Mouse (Mus musculus): ENCODE data around the gene Rbbp9. TPM values are rescaled to one million over a fixed set of nuclear protein-coding genes. Genes with fewer than 3 reads are reported as not detected.
"Not testable (repeated sequence)": the region's sequence is repeated elsewhere in the genome, so short reads cannot be mapped to it uniquely, and the experiment has no call there.

Gene Rbbp9
- total RNA-seq (2022) = 10 to 100 TPM; 27.2 to 29.6 (median 28.3) TPM

DNA sequence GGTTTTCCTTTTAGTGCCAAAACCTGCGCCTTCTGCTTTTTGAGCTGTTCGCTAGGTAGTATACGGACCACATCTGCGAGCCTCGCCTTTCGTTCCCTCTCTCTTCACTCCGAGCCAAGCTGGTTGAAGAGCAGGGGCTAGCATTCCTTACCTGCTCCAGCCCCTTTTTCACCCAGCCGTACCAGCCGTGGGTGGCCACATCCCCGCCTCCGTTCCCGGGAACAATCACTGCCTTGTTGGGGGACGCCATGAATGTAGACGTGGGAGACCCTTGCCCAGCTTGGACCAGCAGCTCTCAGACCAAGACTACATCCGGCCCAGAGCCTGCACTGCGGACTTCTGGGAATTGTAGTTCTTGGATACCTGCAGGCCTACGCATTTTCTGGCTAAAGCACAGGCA lies at the start of gene Rbbp9:
Gene Rbbp9 (minus strand): TSS at position 341 of the 400 bp plus-strand sequence.
- peak; percentile 60 to 65 for DNase-seq (ENCODE audit: low spot score in 2 of 2)

DNA sequence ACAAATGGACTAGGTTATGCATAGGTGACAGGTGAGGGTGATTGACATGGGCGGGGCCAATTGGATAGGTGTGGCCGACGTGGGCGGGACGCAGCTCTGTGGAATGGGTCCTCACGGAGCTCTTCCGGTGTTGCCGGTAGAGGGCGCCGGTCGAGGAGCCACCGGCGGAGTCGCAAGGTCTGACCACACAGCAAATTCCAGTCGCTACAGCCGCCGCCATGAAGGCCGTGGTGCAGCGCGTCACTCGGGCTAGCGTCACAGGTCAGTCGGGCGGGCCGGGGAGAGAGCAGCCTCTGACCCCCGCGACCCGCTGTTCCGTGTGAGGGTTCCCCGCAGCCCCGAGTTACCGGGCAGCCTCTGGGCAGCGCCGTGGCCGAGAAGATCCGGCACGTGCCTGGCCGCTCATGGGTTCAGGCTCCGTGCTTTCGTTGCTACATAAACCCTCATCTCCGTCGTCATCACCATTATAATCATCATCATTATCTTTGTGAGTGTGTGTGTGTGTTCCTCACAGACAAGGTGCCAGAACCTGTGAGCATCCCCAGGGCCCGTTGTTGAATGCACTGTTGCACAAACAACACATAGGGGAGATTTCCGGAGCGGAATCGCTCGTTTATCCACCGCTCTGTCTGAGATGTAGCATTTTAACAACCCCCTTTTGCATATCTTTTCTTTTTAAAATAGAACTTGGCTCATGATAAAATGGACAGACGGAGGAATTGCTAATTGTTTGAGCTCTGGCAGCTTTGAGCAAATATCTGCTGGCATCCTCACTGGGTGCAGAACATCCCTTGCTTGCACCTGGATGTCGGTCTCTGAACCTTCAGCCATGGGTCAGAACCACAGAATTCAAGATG lies 49.4 kb upstream of the Rbbp9 start, which contains the start of gene Dtd1:
Gene Dtd1 (plus strand): TSS at position 67 of the 857 bp plus-strand sequence.
- peak; percentile 77 to 90 for DNase-seq (ENCODE audit: low spot score in 2 of 2)

DNA sequence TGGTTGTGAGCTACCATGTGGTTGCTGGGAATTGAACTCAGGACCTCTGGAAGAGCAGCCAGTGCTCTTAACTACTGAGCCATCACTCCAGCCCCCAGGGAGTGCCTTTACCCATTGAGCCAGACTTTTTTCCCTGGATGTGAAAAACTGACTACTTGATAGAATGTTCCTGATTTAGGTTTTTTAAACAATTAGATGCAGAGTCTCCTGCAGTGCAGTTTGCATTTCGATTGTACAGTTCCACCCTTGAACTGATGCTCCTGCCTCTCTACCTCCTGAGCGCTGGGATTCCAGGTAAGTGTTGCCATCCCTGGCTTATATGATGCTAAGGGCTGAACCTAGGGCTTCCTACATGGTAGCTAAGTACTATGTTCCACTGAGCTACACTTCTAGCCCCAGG lies 47.3 kb upstream of the Rbbp9 start:
- no peak for DNase-seq (ENCODE audit: low spot score in 2 of 2)

DNA sequence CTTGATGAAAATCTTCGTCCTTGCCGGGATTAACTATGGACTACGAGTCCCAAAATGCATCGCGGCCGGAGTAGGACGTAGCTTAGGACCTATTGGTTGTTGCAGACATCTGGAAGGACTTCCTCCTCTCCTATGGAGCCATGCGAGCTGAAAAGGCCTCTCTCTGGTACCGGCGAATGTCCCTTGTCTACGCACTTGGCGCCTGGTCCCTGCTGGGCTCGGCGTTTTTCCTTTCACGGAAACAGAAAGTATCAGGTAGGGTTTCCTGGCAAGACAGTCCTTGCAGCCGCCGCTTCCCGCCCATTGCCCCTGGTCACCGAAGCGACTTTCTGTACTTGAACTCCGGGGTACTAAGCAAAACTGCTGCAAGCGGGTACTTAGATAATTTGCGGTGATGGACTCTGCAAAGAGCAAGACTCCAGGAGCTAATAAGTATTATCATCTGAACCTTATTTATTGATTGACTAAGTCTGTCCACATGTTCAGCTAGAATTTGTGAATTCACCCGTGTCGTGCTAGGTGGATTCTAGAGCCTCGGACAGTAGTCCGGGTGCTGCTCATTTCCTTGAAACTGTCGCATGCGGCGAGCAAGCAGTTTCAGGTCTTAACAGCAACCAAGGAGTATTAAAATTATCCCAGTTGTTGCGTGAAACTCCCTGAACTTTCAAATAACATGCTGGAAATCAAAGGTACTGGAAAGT lies 43.4 kb upstream of the Rbbp9 start, which contains the start of gene Smim26:
Gene Smim26 (plus strand): TSS at position 104 of the 701 bp plus-strand sequence.
- DNase-seq (ENCODE audit: low spot score in 2 of 2) = peak; percentile 65 to 83

DNA sequence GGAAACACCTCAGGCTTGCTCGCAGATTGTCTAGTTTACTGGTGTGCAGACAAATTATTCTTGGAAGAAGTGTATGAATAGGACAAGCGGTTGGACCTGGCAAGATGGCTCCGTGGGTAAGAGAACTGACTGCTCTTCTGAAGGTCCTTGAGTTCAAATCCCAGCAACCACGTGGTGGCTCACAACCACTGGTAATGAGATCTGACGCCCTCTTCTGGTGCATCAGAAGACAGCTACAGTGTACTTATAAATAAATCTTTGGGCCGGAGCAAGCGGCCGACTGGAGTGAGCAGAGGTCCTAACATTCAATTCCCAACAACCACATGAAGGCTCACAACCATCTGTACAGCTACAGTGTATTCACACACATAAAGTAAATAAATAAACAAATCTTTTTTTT lies 42.4 kb upstream of the Rbbp9 start:
- DNase-seq (ENCODE audit: low spot score in 2 of 2) = not testable (repeated sequence)

DNA sequence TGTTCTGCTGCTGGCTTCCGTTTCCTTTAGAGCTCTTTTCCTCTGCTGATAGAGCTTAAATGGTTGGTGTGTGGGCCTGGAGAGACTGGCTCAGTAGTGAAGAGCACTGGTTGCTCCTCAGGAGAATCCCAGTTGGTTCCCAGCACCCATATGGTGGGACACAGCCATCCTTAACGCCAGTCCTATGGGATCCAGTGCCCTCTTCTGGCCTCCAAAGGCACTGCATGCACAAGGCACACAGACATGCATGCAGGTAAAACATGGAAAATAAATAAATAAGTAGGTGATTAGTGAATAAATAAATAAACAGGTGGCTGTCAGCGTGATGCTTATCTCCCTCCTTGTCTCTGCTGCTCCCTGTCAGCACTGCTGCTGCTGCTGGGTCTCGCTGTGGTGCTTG lies 38.1 kb upstream of the Rbbp9 start:
- no peak for DNase-seq (ENCODE audit: low spot score in 2 of 2)

DNA sequence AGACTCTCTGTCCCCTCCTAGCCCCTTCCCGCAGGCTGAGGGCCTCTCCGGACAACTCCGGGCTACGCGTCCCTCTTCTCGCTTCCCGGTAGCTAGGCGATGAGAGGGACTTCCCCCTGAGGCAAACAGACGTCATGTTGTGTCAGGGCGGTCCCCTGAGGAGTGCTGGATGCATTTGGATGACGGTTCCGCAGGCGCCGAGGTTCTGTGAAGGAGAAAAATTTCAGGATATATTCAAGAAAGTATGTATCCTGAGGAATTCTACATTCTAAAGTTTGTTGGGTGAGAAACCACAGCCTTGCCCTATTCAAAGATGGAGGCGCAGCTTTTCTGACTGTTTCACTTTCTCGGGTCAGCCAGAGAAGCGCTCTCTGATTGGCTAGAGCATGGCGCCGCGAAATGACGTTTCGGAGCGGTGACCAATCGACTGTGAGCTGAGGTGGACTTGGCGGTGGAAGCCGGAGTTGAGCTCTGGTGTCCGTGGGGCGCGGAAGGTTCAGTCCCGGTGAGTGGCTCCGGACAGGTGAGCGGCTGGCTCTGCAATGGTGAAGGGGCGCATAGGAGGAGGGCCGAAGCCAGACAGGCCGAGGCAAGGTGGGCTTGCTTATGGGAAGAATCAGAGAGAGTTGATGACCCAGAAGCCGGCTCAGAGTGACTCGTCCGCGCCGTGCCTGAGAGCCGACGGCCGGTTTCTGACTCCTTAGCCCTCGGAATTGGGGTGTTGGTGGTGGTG lies 5.3 kb upstream of the Rbbp9 start, which contains the start of gene Sec23b:
Gene Sec23b (plus strand): TSS at position 410 of the 733 bp plus-strand sequence.
- DNase-seq (ENCODE audit: low spot score in 2 of 2) = peak; percentile 94 to 95

DNA sequence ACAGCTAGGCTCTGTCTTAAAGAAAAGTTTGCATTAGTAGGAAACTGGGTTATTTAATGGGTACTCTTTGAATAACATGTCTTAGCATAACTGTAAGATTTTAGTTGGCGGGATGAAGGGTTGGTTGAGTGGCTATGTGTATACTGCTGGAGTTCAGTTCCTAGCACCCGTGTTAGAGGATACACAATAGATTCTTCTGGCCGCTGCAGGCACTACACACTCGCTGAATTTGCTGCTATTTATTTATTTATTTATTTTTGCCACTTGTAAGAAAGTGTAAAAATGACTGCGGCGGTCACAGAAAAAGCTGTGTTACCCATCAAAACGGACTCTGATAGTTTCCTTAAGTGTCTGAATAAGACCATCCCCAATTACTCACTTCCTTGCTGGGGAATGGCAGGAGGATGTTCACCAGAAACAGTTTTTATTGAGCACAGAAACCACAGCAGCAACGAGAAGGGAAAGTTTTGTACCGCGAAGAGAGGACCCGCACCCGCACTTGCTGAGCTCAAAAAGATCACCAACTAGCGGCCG lies 4.7 kb upstream of the Rbbp9 start:
- DNase-seq (ENCODE audit: low spot score in 2 of 2) = no peak

DNA sequence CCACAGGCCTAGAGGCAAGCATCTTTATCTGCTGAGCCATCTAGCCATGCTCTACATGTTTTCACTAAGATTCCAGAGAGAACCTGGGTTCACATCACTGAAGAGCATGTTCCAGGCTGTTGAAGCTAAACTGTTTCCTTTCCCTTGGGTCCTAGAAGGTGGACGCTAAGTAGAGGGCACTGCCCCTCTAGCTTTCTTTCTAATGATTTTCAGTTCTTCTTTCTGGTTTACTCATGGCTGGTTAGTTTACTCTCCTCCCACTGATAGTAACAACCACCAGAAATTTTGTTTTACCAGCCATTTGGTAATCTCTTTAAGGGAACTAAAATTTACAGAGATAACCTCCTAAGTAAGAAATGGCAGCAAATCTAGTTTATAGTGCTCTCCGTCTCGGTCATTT lies 3.2 kb upstream of the Rbbp9 start:
- DNase-seq (ENCODE audit: low spot score in 2 of 2) = no peak

DNA sequence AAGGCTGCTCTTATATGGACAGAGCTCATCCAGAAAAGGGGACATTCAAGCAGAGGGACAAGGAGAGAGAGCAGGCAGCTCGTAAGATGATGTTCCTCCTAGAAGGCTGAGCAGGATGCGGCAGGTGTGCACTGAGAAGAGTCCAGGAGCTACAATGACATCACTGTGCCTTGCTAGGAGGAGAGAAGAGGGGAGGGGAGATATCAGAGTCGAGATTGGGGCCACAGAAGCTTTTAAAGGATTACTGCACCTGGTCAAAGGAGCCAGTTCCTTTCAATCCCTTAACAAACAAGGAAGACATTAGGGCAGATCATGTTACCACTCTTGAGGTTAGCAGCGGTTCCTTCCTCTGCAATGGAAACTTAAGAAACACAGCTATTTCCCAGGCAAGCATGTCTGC lies 3.1 kb downstream of the Rbbp9 start:
- no peak for DNase-seq (ENCODE audit: low spot score in 2 of 2)

DNA sequence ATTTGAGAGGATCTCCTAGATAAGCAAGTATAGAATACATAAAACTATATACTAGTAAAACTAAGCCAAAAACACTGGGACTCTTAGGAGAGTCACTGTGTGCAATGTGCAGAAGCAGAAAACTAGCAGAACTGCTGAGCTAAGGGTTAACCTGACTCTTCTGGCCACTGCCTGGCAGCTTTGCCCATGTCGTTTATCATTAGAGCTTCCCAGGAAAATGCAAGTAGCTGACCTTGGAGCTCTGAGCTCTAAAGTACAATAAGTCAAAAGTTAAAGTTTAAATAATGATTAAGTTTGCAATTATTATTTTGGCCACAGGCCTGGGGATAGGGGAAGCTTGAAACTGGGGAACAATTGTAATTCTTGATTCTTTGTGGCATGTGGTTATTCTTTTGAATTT lies 5.2 kb downstream of the Rbbp9 start:
- DNase-seq (ENCODE audit: low spot score in 2 of 2) = no peak

DNA sequence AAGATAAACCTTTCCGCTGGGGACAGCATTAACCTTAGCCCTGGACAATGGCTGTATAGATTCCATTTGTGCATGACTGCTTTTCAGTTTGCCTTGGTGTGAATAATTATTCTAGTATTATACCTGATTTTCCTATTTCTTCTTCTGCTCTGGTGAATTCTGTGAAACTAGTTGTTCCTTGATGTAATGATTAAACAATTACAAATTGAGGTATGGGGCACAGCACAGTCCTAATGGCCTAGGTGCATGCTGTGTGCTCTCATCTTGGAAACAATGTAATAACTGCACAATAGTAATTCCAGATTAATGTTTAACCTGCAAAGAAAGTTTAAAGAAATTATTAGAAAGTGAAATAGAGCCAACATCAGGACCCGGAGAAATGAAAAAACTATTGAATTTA lies 5.6 kb downstream of the Rbbp9 start:
- DNase-seq (ENCODE audit: low spot score in 2 of 2) = no peak

DNA sequence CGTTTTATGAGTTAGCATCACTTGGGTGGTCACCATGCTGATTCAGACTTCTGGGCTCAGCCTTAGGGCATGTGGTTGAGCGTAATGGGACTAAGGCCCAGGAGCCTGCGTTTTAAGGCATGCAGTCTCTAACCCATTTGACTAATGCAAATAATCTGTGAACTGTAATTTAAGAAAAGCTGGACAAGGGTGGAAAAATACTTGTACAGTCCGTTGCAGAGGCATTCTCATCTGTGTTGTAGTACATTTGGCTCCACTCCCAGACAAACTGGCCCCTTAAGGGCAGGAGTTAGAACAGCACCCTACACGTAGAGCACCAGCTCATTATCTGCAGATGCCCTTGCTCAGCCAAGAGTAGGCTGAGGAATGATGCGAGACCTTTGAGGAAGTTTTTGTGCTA lies 6.0 kb downstream of the Rbbp9 start:
- DNase-seq (ENCODE audit: low spot score in 2 of 2) = no peak

DNA sequence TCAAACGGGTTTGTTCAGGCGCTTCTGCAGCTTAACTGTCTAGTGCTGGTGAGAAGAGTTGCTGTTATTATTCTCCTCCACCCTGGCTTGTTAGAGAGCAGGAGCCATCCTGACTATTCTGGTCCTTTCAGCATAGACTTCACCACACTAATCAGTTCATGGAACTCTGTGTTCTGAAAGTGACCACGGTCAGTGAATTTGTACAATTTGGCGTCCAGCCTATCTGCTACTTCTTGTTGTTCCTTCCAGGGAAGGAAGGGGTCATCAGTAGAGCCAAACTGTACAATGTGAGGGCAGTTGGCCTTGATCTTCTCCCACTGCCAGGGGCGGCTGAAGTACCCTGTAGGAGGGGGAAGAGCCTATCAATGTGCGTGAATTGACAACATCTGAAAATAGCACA lies 7.0 kb downstream of the Rbbp9 start:
- no peak for DNase-seq (ENCODE audit: low spot score in 2 of 2)

DNA sequence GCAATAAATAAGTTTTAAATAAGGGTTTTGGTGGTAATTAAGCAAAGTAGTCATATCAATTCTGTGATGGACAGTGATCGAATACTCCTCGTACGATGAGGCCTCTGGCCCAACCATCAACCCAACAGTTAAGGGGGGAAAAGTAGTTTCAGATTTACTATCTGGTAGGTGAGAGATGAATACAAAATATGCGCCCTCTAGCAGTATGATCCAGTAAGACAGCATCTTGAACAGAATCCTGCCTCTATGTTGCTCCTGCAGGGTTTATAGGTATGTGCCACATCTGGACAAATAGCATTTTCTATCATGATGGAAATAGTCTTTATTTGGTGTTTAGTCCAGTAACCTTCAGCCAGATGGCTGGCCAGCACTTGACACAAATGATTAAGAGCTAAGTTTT lies 9.4 kb downstream of the Rbbp9 start:
- DNase-seq (ENCODE audit: low spot score in 2 of 2) = no peak

DNA sequence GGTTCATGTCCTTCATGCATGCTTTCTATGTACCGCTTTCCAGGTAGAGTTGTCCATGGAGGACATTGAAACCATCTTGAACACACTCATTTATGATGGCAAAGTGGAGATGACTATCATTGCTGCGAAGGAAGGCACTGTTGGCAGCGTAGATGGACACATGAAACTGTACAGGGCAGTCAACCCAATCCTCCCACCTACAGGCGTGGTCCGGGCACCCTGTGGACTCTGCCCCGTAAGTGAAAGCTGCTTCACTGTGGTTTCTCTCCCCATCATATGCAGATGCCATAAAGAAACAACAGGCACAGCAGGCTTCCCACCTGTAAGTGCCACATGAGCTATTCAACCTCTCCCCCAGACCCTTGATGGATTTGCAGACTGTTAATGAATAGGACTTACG lies 13.5 kb downstream of the Rbbp9 start:
- no peak for DNase-seq (ENCODE audit: low spot score in 2 of 2)

DNA sequence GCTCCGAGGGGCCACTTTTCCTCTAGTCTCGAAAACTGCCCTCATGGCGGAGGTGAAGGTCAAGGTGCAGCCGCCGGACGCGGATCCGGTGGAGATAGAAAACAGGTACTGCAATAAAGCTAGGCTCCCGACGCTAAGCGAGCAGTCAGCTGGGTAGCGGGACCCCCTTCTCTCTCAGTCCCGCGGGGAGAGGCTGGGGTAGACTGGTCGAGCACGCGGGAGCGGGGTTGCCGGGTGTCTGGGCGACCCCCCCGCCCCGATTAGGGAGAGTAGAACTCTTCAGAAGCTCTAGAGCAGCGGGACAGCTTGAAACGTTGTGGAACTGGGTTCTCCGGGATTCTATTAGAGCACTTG lies 22.9 kb downstream of the Rbbp9 start:
- no peak for DNase-seq (ENCODE audit: low spot score in 2 of 2)

DNA sequence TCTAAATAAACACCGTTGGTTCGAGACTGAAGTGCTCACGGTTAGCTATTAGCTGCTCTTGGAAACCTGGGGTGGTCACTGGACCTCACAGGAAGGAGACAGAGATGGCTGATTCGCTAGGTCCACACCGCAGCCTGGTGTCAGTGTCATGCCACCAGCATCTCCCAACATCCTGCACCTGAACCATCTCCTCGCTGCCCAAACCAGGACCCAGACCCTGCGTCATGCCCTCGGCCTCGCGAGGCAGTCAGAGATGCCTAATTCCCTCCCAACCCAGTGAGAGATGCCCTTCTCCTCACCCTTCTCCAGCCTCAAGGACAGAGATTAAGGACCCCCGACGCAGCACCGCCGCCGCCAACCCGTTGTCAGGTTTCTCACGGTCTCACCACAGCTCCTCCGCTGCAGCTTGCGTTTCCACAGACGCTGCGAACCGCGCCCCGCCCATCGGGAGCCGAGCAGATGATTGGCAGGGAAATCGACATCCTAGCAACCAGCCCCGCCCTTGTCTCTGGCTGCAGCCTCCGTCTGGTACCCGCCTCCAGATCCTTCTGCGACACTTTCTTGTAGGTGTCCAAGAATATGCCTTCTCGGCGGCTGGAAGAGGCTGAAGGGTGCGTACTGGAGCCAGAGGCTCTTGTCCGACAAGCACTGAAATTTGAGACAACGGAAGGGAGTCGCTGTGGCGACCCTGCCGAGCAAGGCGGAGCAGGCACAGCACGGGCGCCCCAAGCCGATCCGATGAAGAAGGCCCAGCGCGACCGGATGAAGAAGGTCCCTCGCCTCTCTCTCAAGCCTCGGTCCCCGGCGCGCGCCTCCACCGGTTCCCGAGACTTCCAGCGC lies 23.5 kb downstream of the Rbbp9 start, which contains the start of the genes Dzank1 and Polr3f:
Gene Dzank1 (minus strand): TSS at position 434 of the 840 bp plus-strand sequence.
Gene Polr3f (plus strand): TSS at position 738 of the 840 bp plus-strand sequence.
- peak; percentile 98 for DNase-seq (ENCODE audit: low spot score in 2 of 2)

DNA sequence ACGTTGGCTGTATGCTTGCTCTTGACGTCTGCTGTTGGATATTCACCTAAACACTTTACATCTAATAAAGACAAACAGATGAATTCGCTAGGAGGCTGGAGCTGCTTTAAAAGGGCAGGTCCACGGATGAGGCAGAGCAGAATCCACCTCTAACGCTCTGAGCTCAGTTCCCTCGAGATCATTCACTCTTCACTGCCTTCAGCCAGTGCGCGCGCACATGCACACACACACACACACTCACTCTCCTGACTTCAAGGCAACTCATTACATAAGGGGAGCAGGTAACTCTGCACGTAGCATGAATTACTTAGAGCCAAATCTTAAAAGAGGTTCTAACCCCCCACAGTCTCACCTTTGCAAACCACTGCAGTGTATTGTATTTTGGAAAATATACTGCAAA lies 24.8 kb downstream of the Rbbp9 start:
- no peak for DNase-seq (ENCODE audit: low spot score in 2 of 2)

DNA sequence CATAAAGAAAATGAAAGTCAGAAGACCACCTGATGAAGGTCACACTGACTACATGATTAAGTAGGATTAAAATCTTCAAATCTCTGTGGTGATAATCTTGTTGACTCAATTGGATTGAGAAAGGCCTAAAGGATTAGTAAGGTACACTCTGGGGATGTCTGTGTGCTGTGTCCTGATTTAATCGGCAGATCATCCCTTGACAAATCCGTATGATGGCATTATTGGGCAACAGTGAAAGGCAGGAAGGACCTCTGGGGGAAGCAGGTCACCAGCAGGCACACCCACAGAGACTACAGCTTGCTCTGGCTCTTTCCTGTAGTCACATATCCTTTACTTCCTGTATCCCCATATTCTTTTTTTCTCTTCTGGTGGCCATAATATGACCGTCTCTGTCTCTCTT lies 30.9 kb downstream of the Rbbp9 start:
- DNase-seq (ENCODE audit: low spot score in 2 of 2) = no peak

DNA sequence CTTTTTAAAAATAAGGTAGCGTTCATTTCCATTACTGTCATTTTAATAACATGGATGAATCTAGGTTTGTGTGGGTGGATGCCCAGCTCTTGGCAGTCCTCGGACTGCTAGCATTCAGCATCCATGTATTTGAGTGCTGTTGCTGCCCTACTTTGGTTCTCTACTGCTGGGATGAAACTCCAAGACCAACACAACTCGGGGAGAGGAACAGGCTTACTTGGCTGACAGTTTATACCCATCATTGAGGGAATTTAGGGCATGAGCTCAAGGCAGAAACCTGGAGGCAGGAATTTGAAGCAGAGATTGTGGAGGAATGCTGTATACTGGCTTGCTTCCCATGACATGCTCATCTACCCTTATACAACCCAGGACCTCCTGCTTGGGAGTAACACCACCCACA lies 36.0 kb downstream of the Rbbp9 start:
- no peak for DNase-seq (ENCODE audit: low spot score in 2 of 2)

All from left cerebral cortex, adult 8-10 months (tissue).